In the genomic region with DNA sequence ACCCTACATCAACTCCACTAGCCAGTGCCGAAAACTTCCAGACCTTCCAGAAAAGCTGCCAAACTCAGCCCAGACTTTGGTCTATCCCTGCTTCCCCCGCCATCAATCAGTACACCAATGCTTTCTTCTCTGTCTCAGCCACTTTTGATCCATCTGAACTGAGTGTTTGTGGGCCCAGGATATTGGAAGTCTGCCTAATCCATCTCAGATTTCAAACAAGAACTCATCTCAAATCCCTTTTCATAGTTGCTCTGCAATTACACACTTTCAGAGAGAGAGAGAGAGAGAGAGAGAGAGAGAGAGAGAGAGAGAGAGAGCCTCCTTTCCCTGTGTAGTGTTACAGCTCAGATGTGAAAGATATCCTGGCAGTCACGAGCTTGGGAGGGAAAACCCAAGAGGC, we compare ENCODE assay signal across 24 mouse cellular contexts.
DNase-seq lines count a peak whose midpoint lies in the region; ATAC-seq and TF ChIP-seq lines count a peak whose summit lies in the region.
"Had no signal": no experiment of that assay in that cellular context is flagged by ENCODE, and none has a peak within 500 bp of the region (broad histone marks: within the 10 kb centered on the region; RNA-seq: fewer than 3 reads in every experiment).

No protein-coding gene starts in this region.

- TF ChIP-seq CTCF in lung, embryonic 14.5 days (IDR thresholded peaks at IDR 0.05; ENCODE audit: low read depth), result no peak
- TF ChIP-seq CTCF in E14TG2a.4 (conservative IDR thresholded peaks at IDR 0.05; ENCODE audit: low read length), result no peak
- TF ChIP-seq CTCF in hindbrain, postnatal 0 days (IDR thresholded peaks at IDR 0.05; ENCODE audit: low read depth), result no peak

- no peak overlapping the region for H3K27ac ChIP-seq in lung, embryonic 14.5 days (ENCODE audit: low read depth)
- peak overlapping the region; percentile 57; the same call in 1 of the 2 replicates for H3K27ac ChIP-seq in embryonic facial prominence, embryonic 14.5 days (replicated peaks; ENCODE audit: low read depth, low read length)
- H3K27ac ChIP-seq in hindbrain, postnatal 0 days, result no peak overlapping the region
- H3K27ac ChIP-seq: forebrain, embryonic 12.5 days; heart, embryonic 10.5 days; hindbrain, embryonic 12.5 days; intestine, embryonic 15.5 days had no signal

- H3K4me2 ChIP-seq in lung, embryonic 14.5 days, result no peak overlapping the region
- H3K4me2 ChIP-seq in embryonic facial prominence, embryonic 14.5 days (ENCODE audit: low read depth, low read length), result no peak overlapping the region
- no peak overlapping the region for H3K4me2 ChIP-seq in hindbrain, postnatal 0 days (ENCODE audit: low read depth, low read length)
- H3K4me2 ChIP-seq: forebrain, embryonic 12.5 days; hindbrain, embryonic 12.5 days; intestine, embryonic 15.5 days had no signal

- ATAC-seq in lung, embryonic 14.5 days (ENCODE audit: insufficient read depth), result peak; percentile 41
- ATAC-seq in embryonic facial prominence, embryonic 14.5 days (ENCODE audit: low read depth), result peak; percentile 50; the same call in 1 of the 2 replicates
- ATAC-seq in hindbrain, postnatal 0 days, result no peak
- ATAC-seq: CD4-positive, CD25-positive, alpha-beta regulatory T cell, adult 4 months; forebrain, embryonic 16.5 days; hindbrain, embryonic 16.5 days; intestine, embryonic 15.5 days had no signal

- H3K9me3 ChIP-seq in lung, embryonic 14.5 days (ENCODE audit: low read depth, low read length), result peaks cover 2% of the 10 kb centered on the region; the same call in 1 of the 2 replicates
- peaks cover 12% of the 10 kb centered on the region for H3K9me3 ChIP-seq in E14TG2a.4 (ENCODE audit: low read length)
- peaks cover 4% of the 10 kb centered on the region; the same call in 1 of the 2 replicates for H3K9me3 ChIP-seq in embryonic facial prominence, embryonic 14.5 days (ENCODE audit: control insufficient read depth, low read length)
- no peaks in the 10 kb centered on the region for H3K9me3 ChIP-seq in hindbrain, postnatal 0 days (ENCODE audit: low read length)
- H3K9me3 ChIP-seq: heart, embryonic 10.5 days; hindbrain, embryonic 12.5 days; intestine, embryonic 15.5 days had no signal

- no peaks in the 10 kb centered on the region for H3K27me3 ChIP-seq in lung, embryonic 14.5 days (ENCODE audit: insufficient read depth, low read length)
- H3K27me3 ChIP-seq in E14TG2a.4 (ENCODE audit: insufficient read depth, low read length), result peaks cover 58% of the 10 kb centered on the region
- H3K27me3 ChIP-seq in embryonic facial prominence, embryonic 14.5 days (replicated peaks; ENCODE audit: control insufficient read depth, insufficient read depth, low read length), result no peaks in the 10 kb centered on the region
- H3K27me3 ChIP-seq in hindbrain, postnatal 0 days (ENCODE audit: insufficient read depth, low read length), result no peaks in the 10 kb centered on the region
- H3K27me3 ChIP-seq: forebrain, embryonic 12.5 days; hindbrain, embryonic 12.5 days; intestine, embryonic 15.5 days had no signal

- no peaks in the 10 kb centered on the region for H3K36me3 ChIP-seq in lung, embryonic 14.5 days (ENCODE audit: insufficient read depth)
- H3K36me3 ChIP-seq in E14TG2a.4 (ENCODE audit: insufficient read depth, low read length), result no peaks in the 10 kb centered on the region
- no peaks in the 10 kb centered on the region for H3K36me3 ChIP-seq in embryonic facial prominence, embryonic 14.5 days (ENCODE audit: control insufficient read depth, insufficient read depth, low read length)
- H3K36me3 ChIP-seq in hindbrain, postnatal 0 days (ENCODE audit: insufficient read depth, low read length), result no peaks in the 10 kb centered on the region
- H3K36me3 ChIP-seq: forebrain, embryonic 12.5 days; heart, embryonic 10.5 days; hindbrain, embryonic 12.5 days; intestine, embryonic 15.5 days had no signal

- no peaks in the 10 kb centered on the region for H3K4me1 ChIP-seq in lung, embryonic 14.5 days (ENCODE audit: insufficient read depth)
- peaks cover 58% of the 10 kb centered on the region for H3K4me1 ChIP-seq in E14TG2a.4 (replicated peaks; ENCODE audit: low read depth, low read length)
- H3K4me1 ChIP-seq in embryonic facial prominence, embryonic 14.5 days (ENCODE audit: control insufficient read depth, insufficient read depth, low read length), result no peaks in the 10 kb centered on the region
- peaks cover 4% of the 10 kb centered on the region; the same call in 1 of the 2 replicates for H3K4me1 ChIP-seq in hindbrain, postnatal 0 days (ENCODE audit: insufficient read depth, low read length)
- H3K4me1 ChIP-seq: heart, embryonic 10.5 days had no signal

- WGBS in lung, embryonic 14.5 days, result 23% methylated on average over 3 of the region's 3 CpGs
- WGBS in embryonic facial prominence, embryonic 14.5 days, result 28% methylated on average over 3 of the region's 3 CpGs
- WGBS in hindbrain, postnatal 0 days, result 58% methylated on average over 3 of the region's 3 CpGs

- H3K4me3 ChIP-seq in lung, embryonic 14.5 days (ENCODE audit: low read depth, low read length), result no peak overlapping the region
- peak overlapping the region; percentile 48 for H3K4me3 ChIP-seq in E14TG2a.4 (replicated peaks; ENCODE audit: low read length)
- H3K4me3 ChIP-seq in embryonic facial prominence, embryonic 14.5 days (ENCODE audit: low read depth, low read length), result no peak overlapping the region
- no peak overlapping the region for H3K4me3 ChIP-seq in hindbrain, postnatal 0 days (ENCODE audit: low read length)
- H3K4me3 ChIP-seq: forebrain, embryonic 12.5 days; heart, embryonic 10.5 days; hindbrain, embryonic 12.5 days; intestine, embryonic 15.5 days had no signal

- H3K9ac ChIP-seq in lung, embryonic 14.5 days, result no peak overlapping the region
- H3K9ac ChIP-seq in embryonic facial prominence, embryonic 14.5 days (ENCODE audit: low read depth, low read length), result no peak overlapping the region
- no peak overlapping the region for H3K9ac ChIP-seq in hindbrain, postnatal 0 days (replicated peaks; ENCODE audit: low read length)
- H3K9ac ChIP-seq: forebrain, embryonic 12.5 days; hindbrain, embryonic 12.5 days; intestine, embryonic 15.5 days had no signal

- DNase-seq in lung, embryonic 14.5 days, result peak; percentile 75
- no peak for DNase-seq in lung, postnatal 36 days
- peak; percentile 40 for DNase-seq in Muller cell, postnatal 12 days (ENCODE audit: inconsistent ontology term)
- peak; percentile 73 for DNase-seq in embryonic facial prominence, embryonic 14.5 days (ENCODE audit: low spot score)
- DNase-seq in hindbrain, postnatal 0 days (ENCODE audit: low spot score), result no peak
- DNase-seq in thymus, postnatal 36 days, result no peak
- DNase-seq: adrenal gland, adult 8-10 months; adrenal gland, postnatal 36 days; B cell, adult 2 months; cerebellum, adult 11 months; cerebellum, adult 9-10 months; cerebellum, postnatal 25 days; gastrocnemius, postnatal 10 days; heart, adult 18-20 months; heart, postnatal 10 days; heart, postnatal 4 days had no signal

Comparison
In these comparisons a context has a peak if more than half of its experiments do, and no peak if none do; other contexts are left out.
1. DNase-seq: peak in lung, embryonic 14.5 days (single experiment), Muller cell, postnatal 12 days (single experiment) and embryonic facial prominence, embryonic 14.5 days (single experiment); none in lung, postnatal 36 days (single experiment), hindbrain, postnatal 0 days (single experiment) and thymus, postnatal 36 days (0 of 2).